Mouse (Mus musculus) embryonic facial prominence, embryonic 11.5 days (tissue): ENCODE results near the gene Art5. TPM values are rescaled to one million over a fixed set of nuclear protein-coding genes. Genes with fewer than 3 reads are reported as not detected.

Source experiments
- ATAC-seq: fragments of 200-750 bp; cut with Nextera tagmentation; replicated peaks from 2 replicates; pipeline ENCODE4 v1.8.0; 2017; ENCODE audit warnings: low read depth; ENCODE audit not compliant: insufficient number of reproducible peaks, low FRiP score, low TSS enrichment
- DNase-seq: peaks from one replicate; pipeline ENCODE4 v3.0.0-alpha.2; 2015; ENCODE audit warnings: low spot score
- H3K27ac ChIP-seq: fragments of 300-500 bp; sonication (generic); replicated peaks from 2 replicates; pipeline ENCODE4 v1.5.1; 2014; ENCODE audit warnings: mild to moderate bottlenecking, low read depth, low read length, control low read depth
- H3K27me3 ChIP-seq: fragments of 300-500 bp; sonication (generic); 2 replicates; pipeline ENCODE4 v1.6.1; 2014; ENCODE audit warnings: mild to moderate bottlenecking, low read length, moderate library complexity, mixed read lengths; ENCODE audit not compliant: control insufficient read depth, insufficient read depth
- H3K36me3 ChIP-seq: fragments of 300-500 bp; sonication (generic); replicated peaks from 2 replicates; pipeline ENCODE4 v1.6.1; 2014; ENCODE audit warnings: low read depth, mild to moderate bottlenecking, low read length, moderate library complexity, mixed read lengths; ENCODE audit not compliant: control insufficient read depth, insufficient read depth
- H3K4me1 ChIP-seq: fragments of 300-500 bp; sonication (generic); 2 replicates; pipeline ENCODE4 v1.6.1; 2014; ENCODE audit warnings: low read length, mixed read lengths; ENCODE audit not compliant: control insufficient read depth, insufficient read depth
- H3K4me2 ChIP-seq: fragments of 300-500 bp; sonication (generic); 2 replicates; pipeline ENCODE4 v1.6.1; 2014; ENCODE audit warnings: low read depth, mild to moderate bottlenecking, control low read depth, low read length, moderate library complexity
- H3K4me3 ChIP-seq: fragments of 300-500 bp; sonication (generic); 2 replicates; pipeline ENCODE4 v1.5.1; 2014; ENCODE audit warnings: low read depth, low read length, control low read depth
- H3K9ac ChIP-seq: fragments of 300-500 bp; sonication (generic); replicated peaks from 2 replicates; pipeline ENCODE4 v1.6.1; 2014; ENCODE audit warnings: mild to moderate bottlenecking, control low read depth, low read length
- H3K9me3 ChIP-seq: fragments of 300-500 bp; sonication (generic); replicated peaks from 2 replicates; pipeline ENCODE4 v1.6.1; 2016; ENCODE audit warnings: mild to moderate bottlenecking, low read length, inconsistent platforms, mixed read lengths; ENCODE audit not compliant: control insufficient read depth
- WGBS: fragments of 180-500 bp; shearing (Covaris S2); extraction: QIAGEN DNeasy Blood & Tissue Kit; methylation state at CpG from one replicate; pipeline ENCODE4 v1.1.7; 2014; 5-methylcytosine and 5-hydroxymethylcytosine counted together
- polyA plus RNA-seq: library from polyadenylated mRNA; unstranded; fragments of >200 nt; fragmentation: Nextera tagmentation; extraction: Ambion mirVana; gene quantifications from 2 replicates; pipeline ENCODE4 v1.2.1, GENCODE M21; 2014

The Art5 gene
- polyA plus RNA-seq, 1 experiment from 2014 or later: 1.7 TPM

DNA sequence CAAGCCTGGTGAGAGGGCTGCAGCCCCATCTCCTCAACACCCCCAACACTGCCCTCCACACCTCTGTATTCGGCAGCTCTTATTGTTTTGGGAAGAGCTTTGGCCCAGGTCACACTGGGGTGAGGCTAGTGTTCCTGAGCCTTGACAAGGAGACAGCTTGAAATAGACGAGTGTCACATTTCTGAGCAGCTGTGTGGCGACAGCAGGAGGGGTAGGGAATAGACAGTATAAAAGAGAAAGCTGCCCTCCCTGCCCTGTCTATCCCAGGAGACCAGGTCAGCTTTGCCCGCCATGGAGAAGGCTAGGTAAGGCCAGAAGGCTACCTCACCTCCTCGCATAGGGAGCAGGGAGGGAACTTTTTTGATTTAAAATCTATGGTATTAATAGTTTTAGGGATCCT lies 7.8 kb downstream of the Art5 start, which contains the start of gene Art1:
Gene Art1, plus strand, starts transcription at position 257 of the 400 bp plus-strand sequence.
- Histone ChIP-seq H3K4me1 (peaks cover 3% of the 10 kb centered on the region), H3K4me2 (no peak within 1 kb of the TSS), H3K4me3 (no peak within 1 kb of the TSS), H3K27ac (no peak within 1 kb of the TSS), H3K36me3 (no peaks in the 10 kb centered on the region), H3K9me3 (no peaks in the 10 kb centered on the region), H3K9ac (peak within 1 kb of the TSS; percentile 22; the same call in 1 of the 2 replicates), H3K27me3 (no peaks in the 10 kb centered on the region)
- DNase-seq (no peak), ATAC-seq (no peak; the same call in 1 of the 2 replicates)
- WGBS: 31% methylated on average over 5 of the region's 5 CpGs

DNA sequence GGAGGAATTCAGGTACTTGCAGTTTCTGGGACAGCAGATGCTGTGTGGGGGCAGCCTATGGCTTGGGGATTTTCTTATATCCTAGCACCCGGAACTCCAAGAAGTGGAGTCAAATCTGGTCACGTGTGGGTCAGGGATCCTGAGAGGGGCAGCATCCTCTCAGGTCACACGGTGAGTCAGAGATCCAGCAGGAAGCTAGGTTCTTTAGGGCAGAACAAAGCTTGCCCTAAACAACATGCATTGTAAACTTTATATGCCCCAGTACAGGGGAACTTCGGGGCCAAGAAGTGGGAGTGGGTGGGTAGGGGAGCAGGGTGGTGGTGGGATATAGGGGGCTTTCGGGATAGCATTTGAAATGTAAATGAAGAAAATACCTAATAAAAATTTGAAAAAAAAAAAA lies 8.4 kb downstream of the Art5 start:
- ATAC-seq (no peak), DNase-seq (no peak)
- H3K9ac ChIP-seq: peak overlapping the region; percentile 22; the same call in 1 of the 2 replicates
- H3K4me1 ChIP-seq: peaks cover 3% of the 10 kb centered on the region
- 60% methylated on average over 5 of the region's 5 CpGs for WGBS
- no peak overlapping the region for H3K27ac ChIP-seq
- no peak overlapping the region for H3K4me2 ChIP-seq
- H3K4me3 ChIP-seq: no peak overlapping the region
- no peaks in the 10 kb centered on the region for H3K27me3 ChIP-seq
- H3K36me3 ChIP-seq: no peaks in the 10 kb centered on the region
- no peaks in the 10 kb centered on the region for H3K9me3 ChIP-seq

DNA sequence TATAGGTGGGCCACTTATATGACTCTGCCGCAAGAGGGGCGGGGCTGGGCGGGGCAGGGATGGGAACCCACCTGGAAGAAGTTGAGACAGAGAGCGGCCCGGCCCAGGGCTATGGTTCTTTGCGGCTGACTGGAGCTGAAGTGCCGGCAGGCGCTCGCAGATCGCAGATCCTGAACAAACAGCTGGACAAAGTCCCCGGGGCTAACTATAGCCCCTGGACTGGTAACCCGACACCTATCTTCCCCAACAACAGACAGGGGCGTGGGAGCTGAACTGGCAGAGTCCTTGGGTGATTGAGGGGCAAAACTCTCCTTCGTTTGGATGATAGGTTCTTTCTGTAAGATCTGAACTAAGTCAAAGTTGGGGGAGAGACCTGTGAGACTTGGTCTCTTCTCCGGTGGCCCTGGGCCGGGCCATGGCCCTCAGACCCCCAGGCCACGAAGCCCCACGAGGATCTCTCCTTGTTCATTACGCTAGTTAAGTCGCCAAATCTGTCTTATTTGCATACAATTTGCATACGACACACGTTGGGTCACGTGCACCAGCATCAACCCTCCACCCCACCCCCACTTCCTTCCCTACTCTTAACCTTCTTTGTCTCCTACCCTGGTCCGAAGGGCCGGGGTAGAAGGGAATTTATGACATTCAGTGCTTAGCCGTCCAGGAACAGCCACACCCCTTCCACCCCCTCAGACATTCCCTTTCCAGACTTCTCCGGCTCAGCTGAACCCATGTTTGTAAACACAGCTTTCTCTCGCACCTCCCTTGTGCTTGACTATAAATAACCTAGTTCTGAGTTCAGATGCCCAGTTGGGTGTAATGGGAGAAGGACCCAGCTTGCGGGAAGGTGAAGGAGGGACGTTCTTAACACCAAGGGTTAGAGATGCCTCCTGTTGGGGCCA lies 9.3 kb downstream of the Art5 start:
- ATAC-seq (peak; percentile 61; the same call in 1 of the 2 replicates), DNase-seq (peak; percentile 62)
- 5% methylated on average over 30 of the region's 30 CpGs for WGBS
- no peak overlapping the region for H3K27ac ChIP-seq
- no peaks in the 10 kb centered on the region for H3K27me3 ChIP-seq
- H3K36me3 ChIP-seq: no peaks in the 10 kb centered on the region
- H3K4me2 ChIP-seq: peak overlapping the region; percentile 48
- peak overlapping the region; percentile 23 for H3K4me3 ChIP-seq
- no peaks in the 10 kb centered on the region for H3K9me3 ChIP-seq
- peak overlapping the region; percentile 47; the same call in 1 of the 2 replicates for H3K9ac ChIP-seq
- peaks cover 3% of the 10 kb centered on the region for H3K4me1 ChIP-seq

DNA sequence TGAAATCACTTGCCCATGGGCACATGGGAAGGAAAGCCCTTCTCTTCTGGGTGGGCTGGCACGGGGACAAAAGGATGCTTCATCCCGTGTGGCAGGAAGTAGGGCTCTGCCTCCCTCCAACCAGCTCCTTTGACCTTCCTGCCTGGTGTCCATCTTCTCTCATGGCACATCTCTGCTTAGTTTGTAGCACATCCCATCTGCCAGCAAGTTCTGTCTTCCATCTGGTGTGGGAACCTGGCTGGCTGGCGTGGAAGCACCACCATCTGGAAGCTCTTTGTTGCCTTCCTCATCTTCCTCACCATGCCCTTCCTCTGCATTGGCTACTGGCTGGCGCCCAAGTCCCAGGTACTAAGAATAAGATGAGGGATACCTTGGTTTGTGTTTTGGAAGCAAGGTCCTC lies 22.0 kb downstream of the Art5 start:
- 76% methylated on average over 4 of the region's 4 CpGs for WGBS
- DNase-seq (no peak), ATAC-seq (no peak)
- Histone ChIP-seq H3K9me3 (no peaks in the 10 kb centered on the region), H3K36me3 (0 out of 2 replicates have a peak, but pooled peaks cover 2% of the 10 kb centered on the region), H3K4me1 (no peaks in the 10 kb centered on the region), H3K27me3 (no peaks in the 10 kb centered on the region), H3K4me3 (no peak overlapping the region), H3K9ac (no peak overlapping the region), H3K27ac (no peak overlapping the region), H3K4me2 (no peak overlapping the region)

DNA sequence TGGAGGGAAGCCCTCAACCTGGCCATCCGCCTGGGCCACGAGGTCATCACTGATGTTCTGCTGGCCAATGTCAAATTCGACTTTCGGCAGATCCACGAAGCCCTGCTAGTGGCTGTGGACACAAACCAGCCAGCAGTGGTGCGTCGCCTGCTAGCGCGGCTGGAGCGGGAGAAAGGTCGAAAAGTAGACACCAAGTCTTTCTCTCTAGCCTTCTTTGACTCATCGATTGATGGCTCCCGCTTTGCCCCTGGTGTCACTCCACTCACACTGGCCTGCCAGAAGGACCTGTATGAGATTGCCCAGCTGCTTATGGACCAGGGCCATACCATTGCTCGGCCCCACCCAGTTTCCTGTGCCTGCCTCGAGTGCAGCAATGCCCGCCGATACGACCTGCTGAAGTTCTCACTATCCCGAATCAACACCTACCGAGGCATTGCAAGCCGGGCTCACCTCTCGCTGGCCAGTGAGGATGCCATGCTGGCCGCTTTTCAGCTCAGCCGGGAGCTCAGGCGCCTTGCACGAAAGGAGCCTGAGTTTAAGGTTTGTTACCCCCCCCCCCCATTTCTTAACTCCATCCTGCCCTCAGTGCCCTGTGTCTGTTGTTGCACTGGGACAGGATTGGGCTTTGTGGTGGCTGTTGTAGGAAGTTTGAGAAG lies 25.1 kb downstream of the Art5 start:
- Histone ChIP-seq H3K36me3 (peaks cover 9% of the 10 kb centered on the region), H3K27me3 (no peaks in the 10 kb centered on the region), H3K4me2 (no peak overlapping the region), H3K4me3 (no peak overlapping the region), H3K9me3 (no peaks in the 10 kb centered on the region), H3K9ac (no peak overlapping the region), H3K27ac (no peak overlapping the region), H3K4me1 (no peaks in the 10 kb centered on the region)
- no peak for DNase-seq
- no peak for ATAC-seq
- WGBS: 92% methylated on average over 26 of the region's 26 CpGs

DNA sequence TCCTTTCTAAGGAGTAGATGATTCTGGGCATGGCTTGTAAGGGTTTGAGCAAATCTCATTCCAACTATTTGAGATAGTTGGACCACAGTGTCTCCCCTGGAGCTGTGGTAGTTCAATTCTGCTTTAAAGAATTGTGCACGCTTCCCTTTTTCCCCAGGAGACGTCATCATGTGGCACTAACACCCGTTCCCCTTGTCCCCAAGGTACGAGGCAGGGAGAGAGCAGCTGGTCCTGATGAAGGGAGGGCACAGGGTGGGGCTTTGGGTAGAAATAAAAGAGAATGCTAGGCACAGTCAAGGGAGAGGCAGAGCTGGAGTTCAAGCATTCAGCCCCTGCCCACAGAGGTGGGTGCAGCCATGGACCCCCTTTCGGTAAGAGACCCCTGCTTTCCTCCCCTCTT lies 26.5 kb downstream of the Art5 start, which contains the start of gene Trpc2:
Gene Trpc2, plus strand, starts transcription at position 301 of the 400 bp plus-strand sequence.
- Histone ChIP-seq H3K9ac (no peak within 1 kb of the TSS), H3K9me3 (no peaks in the 10 kb centered on the region), H3K36me3 (peaks cover 9% of the 10 kb centered on the region), H3K27ac (no peak within 1 kb of the TSS), H3K4me1 (no peaks in the 10 kb centered on the region), H3K4me2 (no peak within 1 kb of the TSS), H3K4me3 (no peak within 1 kb of the TSS), H3K27me3 (no peaks in the 10 kb centered on the region)
- no peak for ATAC-seq
- 77% methylated on average over 5 of the region's 5 CpGs for WGBS
- DNase-seq: no peak

DNA sequence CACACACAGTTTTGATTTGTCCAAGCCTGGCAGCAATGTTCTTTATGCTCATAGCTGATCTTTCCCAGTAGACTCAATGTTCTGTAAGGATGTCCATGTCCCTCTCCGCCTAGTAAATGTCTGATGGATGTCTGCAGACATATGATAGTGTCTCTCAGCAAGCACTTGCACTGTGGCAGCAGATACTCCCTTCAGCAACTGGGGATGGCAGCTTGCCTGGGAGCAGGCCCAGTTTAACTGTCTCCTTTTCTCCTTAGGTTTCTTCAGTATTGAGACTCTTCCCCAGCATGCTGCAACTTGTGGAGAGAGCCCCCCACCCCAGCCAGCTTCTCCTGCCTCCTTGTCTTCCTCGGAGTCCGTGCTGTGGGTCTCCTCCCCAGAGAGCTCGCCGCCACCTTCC lies 27.5 kb downstream of the Art5 start:
- no peaks in the 10 kb centered on the region for H3K9me3 ChIP-seq
- H3K27ac ChIP-seq: no peak overlapping the region
- WGBS: 98% methylated on average over 5 of the region's 5 CpGs
- ATAC-seq (no peak), DNase-seq (no peak)
- H3K4me1 ChIP-seq: no peaks in the 10 kb centered on the region
- H3K4me3 ChIP-seq: no peak overlapping the region
- H3K4me2 ChIP-seq: no peak overlapping the region
- no peaks in the 10 kb centered on the region for H3K27me3 ChIP-seq
- H3K36me3 ChIP-seq: peaks cover 12% of the 10 kb centered on the region
- no peak overlapping the region for H3K9ac ChIP-seq

DNA sequence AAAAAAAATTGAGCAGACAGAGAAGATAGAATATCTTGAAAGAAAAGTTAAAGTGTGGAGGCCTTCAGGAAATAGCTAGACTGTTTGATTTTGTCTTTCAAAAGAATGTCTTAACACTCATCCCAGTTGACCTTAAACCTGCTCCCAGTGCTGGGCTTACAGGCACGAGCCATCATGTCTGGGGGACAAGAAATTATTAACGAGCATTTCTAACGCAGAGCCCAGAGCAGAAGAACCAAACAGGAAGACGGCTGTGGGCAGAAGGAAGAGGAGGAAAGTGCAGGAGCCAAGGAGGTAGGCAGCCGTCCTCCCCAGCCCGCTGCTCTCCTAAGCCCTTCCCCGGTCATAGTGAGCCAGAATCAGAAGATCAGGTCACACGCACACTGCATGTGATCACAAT lies 29.0 kb downstream of the Art5 start:
- ATAC-seq: no peak
- H3K4me1 ChIP-seq: no peaks in the 10 kb centered on the region
- no peak overlapping the region for H3K9ac ChIP-seq
- no peaks in the 10 kb centered on the region for H3K9me3 ChIP-seq
- H3K27me3 ChIP-seq: no peaks in the 10 kb centered on the region
- H3K4me2 ChIP-seq: no peak overlapping the region
- 92% methylated on average over 8 of the region's 8 CpGs for WGBS
- DNase-seq: no peak
- H3K27ac ChIP-seq: no peak overlapping the region
- H3K4me3 ChIP-seq: no peak overlapping the region
- H3K36me3 ChIP-seq: peaks cover 17% of the 10 kb centered on the region
